Mouse (Mus musculus) cerebral cortex, adult 2 months (tissue): ENCODE results near the gene Cdc6.

Source experiments
- WGBS: fragments of 180-500 bp; shearing (Covaris S2); methylation state at CpG from one replicate; pipeline ENCODE4 v1.1.7; 2018; 5-methylcytosine and 5-hydroxymethylcytosine counted together

Cdc6 gene

DNA sequence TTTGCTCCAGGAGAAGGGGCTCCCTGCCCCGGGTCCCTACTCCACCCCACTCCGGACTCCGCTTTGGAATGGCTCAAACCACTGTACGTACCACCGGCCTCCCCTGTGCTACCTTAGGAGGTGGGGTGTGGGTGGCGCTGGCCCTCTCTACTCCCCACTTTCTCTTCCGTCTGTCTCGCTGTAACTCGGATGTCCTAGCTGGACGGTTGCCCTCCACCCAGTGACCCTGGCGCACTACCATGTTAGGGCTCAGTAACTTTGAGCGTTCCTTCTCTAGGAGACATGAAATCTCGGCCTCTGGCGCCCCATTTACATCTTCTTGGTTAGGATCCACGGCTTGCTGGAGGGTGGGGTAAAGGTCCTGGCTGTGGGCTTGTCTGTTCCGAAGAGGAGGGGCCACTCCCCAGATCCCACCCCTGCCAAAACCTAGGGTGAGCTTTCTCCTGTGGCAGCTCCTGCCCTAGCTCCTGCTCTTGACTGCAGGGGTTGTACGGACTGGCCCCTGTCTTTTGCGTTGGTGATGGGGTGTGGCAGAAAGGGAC is 53.5 kb downstream of the Cdc6 start:
- 36% methylated on average over 18 of the region's 18 CpGs for WGBS

DNA sequence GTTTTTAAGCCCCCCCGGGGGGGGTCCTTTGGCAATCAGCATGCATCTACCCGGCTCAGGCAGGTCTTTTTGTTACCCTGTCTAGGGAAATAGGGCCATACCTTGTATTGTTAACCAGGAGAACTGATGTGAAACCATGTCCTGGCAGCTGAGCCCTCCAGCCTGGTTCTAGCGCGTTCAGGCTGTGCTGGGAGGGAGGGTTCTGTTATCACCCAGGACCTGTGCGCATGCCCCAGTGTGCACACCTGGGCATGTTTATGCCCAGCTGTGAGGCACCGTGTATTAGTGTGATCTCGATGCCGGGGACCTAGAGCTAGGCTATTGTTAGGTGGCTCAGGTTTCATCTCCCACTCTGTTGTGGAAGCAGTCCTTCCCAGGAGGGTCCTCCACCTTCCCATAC is 54.2 kb downstream of the Cdc6 start:
- 39% methylated on average over 8 of the region's 8 CpGs for WGBS

DNA sequence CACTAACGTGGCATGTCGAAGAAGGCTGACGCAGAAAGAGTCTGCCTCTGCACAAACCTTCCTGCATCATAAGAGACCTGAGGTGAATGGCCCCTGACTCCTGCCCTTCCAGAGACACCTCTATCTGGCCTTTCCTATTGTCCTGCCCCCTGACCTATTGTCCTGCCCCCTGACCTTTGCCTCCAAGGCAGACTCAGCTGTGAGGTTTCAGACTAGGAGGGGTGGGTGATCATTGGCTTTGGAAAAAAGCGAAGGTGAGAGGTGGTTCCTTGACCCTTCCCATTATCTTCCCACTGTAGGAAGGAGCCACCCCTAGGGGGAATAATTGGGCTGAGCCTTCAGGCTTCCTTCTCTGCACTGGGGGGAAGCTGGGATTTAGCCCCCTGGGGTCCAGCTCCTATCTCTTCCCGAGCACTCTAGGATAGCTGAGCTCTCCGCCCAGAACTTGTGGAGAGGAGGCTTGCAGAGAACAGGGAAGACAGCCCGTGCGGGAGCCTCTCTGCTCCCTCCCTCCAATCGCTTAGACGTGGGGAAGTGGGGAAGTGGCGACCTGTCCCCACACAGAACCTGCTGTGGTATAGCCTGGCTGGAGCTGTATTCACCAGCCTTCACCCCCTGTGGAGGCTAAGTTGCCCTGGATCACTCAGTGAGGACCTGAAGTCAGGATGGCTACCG is 55.0 kb downstream of the Cdc6 start:
- 32% methylated on average over 12 of the region's 12 CpGs for WGBS

DNA sequence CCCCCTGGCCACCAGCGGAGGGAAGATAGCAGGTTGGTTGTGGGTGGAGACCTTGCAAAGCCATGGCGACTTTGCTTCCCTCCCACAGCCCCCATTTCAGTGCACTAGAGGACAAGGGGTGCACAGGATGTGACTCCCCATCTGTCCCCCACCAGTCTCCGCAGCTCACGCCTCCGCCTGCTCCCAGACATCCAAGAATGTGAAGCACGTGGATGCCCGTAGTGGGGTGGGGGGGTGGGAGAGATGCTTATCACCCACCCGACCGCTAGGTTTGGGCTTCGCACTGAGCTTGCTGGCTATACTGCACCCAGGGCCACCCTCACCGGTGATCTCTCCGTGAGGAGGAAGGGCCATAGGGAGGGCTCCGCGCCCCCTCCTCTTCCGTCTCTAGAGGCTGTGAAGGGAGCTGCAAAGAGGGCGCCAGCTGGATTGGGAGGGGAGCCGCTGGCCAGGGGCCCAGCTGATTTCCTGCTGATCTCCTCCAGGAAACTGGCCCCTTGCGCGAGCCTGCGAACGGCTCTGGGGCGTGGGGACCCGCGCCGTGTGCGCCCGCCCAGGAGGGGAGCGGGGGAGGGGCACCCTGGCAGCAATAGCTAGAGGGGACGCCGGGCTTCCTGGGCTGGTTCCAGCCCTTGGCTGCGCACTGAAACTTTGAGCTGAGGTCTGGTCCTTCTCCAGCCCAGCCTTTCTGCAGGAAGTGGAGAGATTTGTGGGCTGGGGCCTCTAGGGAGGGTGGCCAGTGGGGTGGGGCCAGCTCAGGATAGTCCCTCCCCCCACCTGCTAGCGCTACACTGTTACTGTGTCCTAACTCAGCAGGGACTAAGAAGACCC is 55.8 kb downstream of the Cdc6 start:
- WGBS = 2% methylated on average over 32 of the region's 32 CpGs

DNA sequence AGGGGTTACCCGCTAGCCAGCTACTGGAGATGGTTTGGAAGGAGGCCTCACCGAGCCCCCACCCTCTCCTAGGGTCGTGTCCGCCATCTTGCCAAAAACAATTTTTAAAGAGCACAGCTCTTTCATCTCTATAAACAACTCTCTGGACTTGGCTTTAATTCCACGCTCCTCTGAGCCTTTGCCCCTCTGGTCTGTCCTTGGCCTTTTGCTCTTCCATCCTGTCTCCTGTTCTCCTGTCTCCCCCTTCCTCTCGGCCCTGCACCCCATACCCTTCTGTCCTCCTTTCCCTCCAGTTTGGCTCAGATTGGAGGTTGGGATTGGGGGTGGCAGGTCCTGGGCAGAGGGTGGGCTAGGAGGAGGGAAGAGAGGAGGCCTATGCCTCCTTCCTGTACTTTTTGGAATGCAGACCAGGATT is 56.6 kb downstream of the Cdc6 start:
- 46% methylated on average over 6 of the region's 6 CpGs for WGBS

DNA sequence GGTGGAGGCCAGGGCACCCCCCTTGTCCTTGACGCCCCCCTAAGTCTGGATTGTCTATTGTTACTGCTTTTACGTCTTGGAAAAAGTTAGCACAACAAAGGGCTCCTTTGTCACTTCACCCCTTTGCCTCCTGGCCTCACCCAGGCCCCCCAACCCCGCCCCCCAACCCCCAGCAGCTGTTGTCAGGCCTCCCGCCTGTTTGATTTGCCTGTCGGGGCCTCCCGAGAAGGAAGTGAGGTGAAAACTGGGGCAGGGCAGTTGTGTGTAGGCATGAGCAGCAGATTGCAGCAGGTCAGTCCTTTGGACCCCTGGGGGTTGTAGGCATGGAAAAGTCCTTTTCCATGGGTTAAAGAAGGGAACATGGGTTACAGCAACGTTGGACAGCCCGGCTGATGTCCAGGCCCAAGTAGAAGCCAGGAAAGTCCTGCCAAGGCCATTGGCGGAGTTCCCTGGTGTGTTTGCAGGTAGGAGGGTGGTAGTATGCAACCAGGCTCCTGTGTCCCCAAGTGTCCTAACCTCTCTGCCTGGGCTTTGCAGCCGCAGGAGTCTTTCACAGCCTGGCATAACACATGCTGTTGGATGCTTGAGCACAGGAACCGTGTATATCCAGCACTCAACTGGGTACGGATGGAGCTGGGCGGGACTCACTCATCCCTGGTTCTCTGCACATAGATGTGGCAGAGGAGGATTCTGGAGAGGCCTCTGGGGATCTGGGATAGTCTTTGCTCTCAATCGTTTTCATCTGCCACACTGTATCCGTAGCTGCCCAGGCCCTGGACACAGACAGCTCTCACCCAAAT is 57.2 kb downstream of the Cdc6 start:
- 50% methylated on average over 15 of the region's 15 CpGs for WGBS

DNA sequence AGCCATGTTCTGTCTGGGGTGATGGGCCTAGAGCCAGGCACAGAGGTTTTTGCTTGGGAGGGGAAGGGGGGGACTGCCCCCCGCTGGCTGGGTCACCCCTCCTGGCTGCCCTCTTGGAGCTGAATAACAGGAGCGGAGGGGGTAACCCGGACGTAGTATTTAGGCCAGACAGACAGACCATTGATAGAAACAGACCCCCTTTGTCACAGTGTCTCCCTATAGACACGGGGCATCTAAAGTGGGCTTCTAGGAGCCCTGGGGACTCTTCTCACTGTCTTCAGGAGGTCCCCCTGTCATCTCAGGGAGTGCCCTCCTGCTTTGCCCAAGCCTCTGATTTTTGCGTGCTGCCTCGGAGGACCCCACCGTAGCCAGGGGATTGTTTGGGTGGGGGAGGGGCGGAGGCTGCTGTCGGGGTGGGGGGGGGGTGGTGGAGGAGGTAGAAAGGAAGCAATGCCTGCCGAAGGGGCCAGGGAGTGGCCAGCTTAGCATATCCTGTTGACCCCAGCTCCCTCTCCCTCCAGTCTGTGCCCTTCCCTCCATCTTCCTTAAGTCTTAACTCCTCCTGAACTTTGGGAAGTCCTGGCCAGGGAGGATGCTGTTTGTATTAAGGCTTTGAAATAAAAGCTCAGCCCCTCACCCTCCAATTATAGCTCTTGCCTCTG is 57.9 kb downstream of the Cdc6 start:
- WGBS = 31% methylated on average over 11 of the region's 11 CpGs

DNA sequence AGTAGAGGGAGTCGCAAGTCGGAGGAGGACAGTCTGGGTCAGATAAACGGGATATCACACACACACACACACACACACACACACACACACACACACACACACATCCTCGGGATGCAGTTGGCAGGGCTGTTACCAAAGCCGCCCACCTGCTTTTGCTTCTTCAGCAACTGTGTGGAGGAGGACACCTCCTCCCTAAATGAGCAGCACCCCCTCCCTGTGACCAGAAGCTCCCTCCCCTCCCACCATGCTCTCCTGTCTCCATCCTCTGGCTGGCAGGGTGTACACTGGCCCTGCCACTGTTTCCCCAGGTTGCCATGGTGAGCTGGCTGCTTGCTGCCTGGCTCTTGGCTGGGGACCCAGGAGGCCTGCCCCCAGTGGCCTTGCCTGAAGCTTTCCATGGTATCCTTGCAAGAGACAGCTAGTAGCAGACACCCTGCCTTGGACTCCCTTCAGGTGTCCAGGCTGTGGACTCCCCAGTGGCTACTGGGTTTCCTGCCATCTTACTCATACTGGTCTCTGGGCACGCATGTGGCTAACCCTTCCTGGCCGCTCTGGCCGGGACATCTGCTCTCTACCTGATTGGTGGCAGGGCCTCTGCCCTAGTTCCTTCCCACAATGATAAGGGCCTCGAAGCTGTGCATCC is 59.0 kb downstream of the Cdc6 start:
- 47% methylated on average over 9 of the region's 9 CpGs for WGBS

DNA sequence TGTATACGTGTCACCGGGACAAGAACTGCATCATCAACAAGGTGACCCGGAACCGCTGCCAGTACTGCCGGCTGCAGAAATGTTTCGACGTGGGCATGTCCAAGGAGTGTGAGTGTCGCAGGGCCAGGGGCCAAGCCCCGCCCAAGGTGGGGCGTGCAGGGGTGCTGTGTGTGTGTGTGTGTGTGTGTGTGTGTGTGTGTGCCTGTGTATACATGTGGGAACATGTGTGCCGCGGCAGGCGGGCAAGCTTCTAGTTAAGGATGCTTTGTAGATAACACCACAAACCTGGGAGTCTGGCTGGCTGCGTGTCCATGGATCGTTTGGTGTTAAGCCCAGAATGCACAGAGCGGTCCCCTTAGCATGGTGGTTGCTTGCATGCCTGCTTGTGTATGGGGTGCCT is 60.5 kb downstream of the Cdc6 start:
- 68% methylated on average over 16 of the region's 16 CpGs for WGBS

DNA sequence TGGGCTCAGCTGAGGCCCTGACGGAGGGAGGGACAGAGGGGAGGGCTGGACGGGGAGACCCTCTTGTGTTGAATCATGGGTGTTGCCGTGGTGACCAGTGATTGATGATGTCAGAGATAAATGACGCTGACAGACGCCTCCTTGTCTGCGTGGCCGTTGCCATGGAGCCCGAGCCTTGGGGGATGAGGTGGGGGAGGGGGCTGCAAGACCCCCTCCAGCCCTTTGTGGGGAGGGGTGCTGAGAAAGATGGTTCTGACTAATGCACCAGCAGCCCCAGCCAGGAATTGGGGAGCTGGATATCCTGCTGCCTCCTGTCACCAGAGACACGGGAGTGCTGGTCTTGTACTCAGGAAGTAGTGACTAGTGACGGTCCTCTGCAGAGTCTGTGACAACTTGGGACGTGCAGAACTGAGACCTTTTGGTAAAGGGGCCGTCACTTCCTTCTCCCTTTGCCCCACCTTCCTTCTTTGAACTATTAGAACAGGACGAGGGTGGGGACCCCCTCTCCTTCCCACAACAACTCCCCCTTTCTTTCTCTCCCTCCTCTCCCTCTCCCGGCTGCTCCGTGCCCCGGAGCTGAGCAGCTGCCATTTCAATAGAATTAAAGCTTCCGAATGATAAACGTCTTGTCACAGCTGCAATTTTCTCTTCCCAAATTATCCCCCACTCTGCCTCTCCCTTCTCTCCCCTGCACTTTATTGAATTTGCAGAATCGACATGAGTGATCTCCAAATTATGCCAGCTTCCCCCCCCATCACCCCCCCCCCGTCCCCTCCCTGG is 61.3 kb downstream of the Cdc6 start:
- WGBS = 24% methylated on average over 20 of the region's 20 CpGs

DNA sequence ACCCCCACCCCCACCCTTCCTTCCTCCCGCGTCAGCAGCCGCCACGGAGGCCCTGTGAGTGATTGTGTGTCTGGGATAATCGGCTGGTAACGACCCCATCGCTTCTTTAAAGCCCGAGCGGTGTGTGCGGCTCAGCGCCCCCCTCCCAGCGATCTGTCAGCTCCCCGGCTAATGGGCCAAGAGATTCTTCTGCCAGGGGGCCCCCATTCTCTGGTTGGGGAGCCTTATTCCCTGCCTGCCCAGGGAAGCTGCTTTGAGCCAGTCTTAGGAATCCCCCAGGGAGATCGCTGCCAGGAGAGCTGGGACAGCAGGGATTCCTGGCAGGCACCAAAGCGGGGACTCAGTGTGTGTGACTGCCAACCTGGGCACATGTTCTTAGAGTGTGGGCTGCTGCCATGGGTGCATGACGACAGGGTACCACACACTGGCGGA is 61.9 kb downstream of the Cdc6 start:
- 20% methylated on average over 17 of the region's 17 CpGs for WGBS

DNA sequence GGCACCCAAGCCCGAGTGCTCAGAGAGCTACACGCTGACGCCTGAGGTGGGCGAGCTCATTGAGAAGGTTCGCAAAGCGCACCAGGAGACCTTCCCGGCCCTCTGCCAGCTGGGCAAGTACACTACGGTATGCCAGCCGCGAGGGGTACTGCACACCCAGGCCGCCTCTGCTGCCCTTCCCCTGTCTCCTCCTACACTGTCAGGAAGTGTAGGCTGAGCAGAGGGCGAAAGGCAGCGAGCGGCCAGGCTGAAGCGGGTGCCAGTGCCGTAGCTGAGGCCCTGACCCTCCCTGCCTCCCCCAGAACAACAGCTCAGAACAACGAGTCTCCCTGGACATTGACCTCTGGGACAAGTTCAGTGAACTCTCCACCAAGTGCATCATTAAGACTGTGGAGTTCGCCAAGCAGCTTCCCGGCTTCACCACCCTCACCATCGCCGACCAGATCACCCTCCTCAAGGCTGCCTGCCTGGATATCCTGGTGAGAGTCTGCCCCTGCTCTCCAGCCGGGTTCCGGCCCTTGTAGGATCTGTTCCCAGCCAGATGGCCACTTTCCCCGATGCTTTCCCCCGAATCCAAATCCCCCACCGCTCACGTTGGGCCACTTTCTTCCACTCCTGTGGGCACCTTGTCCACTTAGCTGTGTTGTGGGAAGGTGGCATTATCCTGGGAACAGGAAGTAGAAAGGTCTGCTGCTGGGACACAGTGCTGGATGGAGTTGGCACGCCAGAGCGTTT is 62.8 kb downstream of the Cdc6 start:
- 59% methylated on average over 29 of the region's 29 CpGs for WGBS

DNA sequence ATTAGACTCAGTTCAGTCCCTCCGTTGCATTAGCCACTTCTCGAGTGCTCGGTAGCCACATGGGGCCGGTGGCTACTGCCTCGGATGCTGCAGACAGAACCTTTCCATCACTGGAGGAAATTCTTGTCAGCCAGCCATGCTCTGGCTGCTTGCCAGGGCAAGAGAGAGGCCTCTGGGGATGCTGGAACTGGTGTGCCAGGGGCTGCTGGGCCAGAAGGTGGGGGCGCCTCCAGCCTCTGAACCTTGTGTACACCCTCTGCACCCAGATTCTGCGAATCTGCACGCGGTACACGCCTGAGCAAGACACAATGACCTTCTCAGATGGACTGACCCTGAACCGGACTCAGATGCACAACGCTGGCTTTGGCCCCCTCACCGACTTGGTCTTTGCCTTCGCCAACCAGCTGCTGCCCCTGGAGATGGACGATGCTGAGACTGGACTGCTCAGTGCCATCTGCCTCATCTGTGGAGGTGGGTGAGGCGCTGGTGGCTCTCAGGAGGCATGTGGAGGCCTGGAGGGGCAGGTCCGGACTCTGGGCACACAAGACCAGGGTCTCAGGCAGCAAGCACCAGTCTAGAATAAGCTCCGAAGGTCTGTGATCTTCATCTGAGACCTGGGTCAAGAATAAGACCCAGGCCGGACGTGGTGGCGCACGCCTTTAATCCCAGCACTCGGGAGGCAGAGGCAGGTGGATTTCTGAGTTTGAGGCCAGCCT is 63.9 kb downstream of the Cdc6 start:
- 72% methylated on average over 23 of the region's 23 CpGs for WGBS

DNA sequence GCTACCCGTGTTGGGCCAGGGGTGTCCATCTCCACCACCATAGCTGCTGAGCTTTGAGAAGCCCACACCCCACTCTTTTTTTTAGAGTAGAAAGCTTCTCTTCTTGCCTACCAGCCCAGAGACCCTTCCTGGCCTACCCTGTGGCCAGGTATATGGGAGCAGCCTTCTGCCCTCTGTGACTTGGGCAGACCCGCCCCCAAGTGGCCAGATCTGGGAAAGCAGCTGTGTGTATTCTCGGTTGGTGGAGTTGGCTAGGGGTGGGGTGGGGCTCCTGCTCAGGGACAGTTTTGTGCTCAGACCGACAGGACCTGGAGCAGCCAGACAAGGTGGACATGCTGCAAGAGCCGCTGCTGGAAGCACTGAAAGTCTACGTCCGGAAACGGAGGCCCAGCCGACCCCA is 64.6 kb downstream of the Cdc6 start:
- WGBS = 58% methylated on average over 9 of the region's 9 CpGs

DNA sequence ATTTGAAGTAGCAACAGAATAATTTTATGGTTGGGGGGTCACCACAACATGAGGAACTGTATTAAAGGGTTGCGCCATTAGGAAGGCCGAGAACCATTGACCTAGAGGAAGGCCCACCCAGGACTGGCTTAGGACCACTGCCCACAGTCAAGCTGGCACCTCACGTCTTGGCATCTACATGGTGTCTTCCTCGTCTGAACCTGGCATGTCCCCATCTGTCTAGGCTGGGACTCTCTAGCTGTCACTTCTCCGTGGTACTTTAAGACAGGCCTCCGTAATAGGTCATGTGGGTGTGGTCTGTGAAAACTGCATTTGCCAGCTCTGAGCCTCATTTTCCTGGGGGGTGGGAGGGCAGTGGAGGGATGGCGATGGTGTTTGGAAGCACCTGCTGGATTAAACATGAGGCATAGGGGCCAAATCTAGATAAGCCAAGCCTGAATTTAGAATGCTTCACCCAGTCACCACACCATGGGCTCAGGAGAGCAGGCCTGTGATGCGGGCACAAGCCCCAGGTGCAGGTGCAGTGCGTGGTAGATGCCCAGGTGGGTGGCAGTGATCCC is 65.3 kb downstream of the Cdc6 start:
- WGBS = 78% methylated on average over 9 of the region's 9 CpGs
